Mouse (Mus musculus) stomach, postnatal 0 days (tissue): Measurements from ENCODE around the gene Ncan.

ENCODE experiments used
- CTCF ChIP-seq: IDR thresholded peaks from 2 replicates; pipeline ENCODE4 v1.5.1; 2016; ENCODE audit warnings: antibody characterized with exemption, low read depth, mild to moderate bottlenecking, moderate library complexity
- EP300 ChIP-seq: optimal IDR thresholded peaks from 2 replicates; pipeline ENCODE3; 2016; ENCODE audit warnings: antibody characterized with exemption

DNA sequence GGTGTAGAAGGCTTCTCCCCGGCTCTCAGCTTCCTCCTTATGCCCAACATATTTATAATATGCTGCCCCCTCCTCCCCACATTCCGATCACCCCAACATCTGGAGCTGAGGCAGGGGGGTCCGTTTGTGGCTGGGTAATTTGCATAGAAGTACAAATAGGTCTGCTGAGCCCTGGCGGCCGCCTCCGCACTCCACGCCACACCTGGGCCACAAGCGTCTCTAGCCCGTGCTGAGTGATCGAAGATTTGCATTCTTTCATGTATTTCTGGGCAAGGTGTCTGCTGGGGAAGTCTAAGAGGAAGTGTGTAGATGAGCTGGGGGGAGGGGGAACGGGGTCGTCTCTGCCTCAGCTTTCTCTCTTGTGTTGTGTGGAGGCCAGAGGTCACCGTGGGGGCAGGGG, 39.3 kb upstream of the Ncan start:
- TF ChIP-seq CTCF, result no peak
- no peak for TF ChIP-seq EP300
